Mouse (Mus musculus) hindbrain, embryonic 12.5 days (tissue): ENCODE data around the gene Dnah11. TPM values are rescaled to one million over a fixed set of nuclear protein-coding genes. Genes with fewer than 3 reads are reported as not detected.

ENCODE experiments used
- ATAC-seq: fragments of 200-750 bp; cut with Nextera tagmentation; 2 replicates; pipeline ENCODE4 v1.8.0; 2017; ENCODE audit warnings: moderate TSS enrichment; ENCODE audit not compliant: low FRiP score
- H3K27ac ChIP-seq: fragments of 300-500 bp; sonication (generic); 2 replicates; pipeline ENCODE4 v1.5.1; 2016; ENCODE audit warnings: mild to moderate bottlenecking
- H3K27me3 ChIP-seq: fragments of 300-500 bp; sonication (generic); 2 replicates; pipeline ENCODE4 v1.6.1; 2016; ENCODE audit warnings: mild to moderate bottlenecking
- H3K36me3 ChIP-seq: fragments of 300-500 bp; sonication (generic); 2 replicates; pipeline ENCODE4 v1.6.1; 2016; ENCODE audit warnings: mild to moderate bottlenecking
- H3K4me1 ChIP-seq: fragments of 300-500 bp; sonication (generic); 2 replicates; pipeline ENCODE4 v1.6.1; 2016
- H3K4me2 ChIP-seq: fragments of 300-500 bp; sonication (generic); replicated peaks from 2 replicates; pipeline ENCODE4 v1.6.1; 2016; ENCODE audit warnings: mild to moderate bottlenecking
- H3K4me3 ChIP-seq: fragments of 300-500 bp; sonication (generic); 2 replicates; pipeline ENCODE4 v1.5.1; 2016; ENCODE audit warnings: mild to moderate bottlenecking
- H3K9ac ChIP-seq: fragments of 300-500 bp; sonication (generic); 2 replicates; pipeline ENCODE4 v1.6.1; 2016; ENCODE audit warnings: mild to moderate bottlenecking, moderate library complexity
- H3K9me3 ChIP-seq: fragments of 300-500 bp; sonication (generic); replicated peaks from 2 replicates; pipeline ENCODE4 v1.6.1; 2016; ENCODE audit warnings: mild to moderate bottlenecking
- WGBS: fragments of 180-500 bp; shearing (Covaris S2); methylation state at CpG from one replicate; pipeline ENCODE4 v1.1.7; 2016; 5-methylcytosine and 5-hydroxymethylcytosine counted together
- polyA plus RNA-seq: library from polyadenylated mRNA; unstranded; fragments of >200 nt; fragmentation: Nextera tagmentation; extraction: Ambion mirVana; gene quantifications from 2 replicates; pipeline ENCODE4 v1.2.1, GENCODE M21; 2016

Gene Dnah11
- polyA plus RNA-seq, 1 experiment from 2014 or later = 0.27 TPM

- Histone ChIP-seq H3K4me2 (no peak overlapping the region), H3K27ac (no peak overlapping the region), H3K36me3 (no peaks in the 10 kb centered on the region; the same call in 1 of the 2 replicates), H3K4me3 (no peak overlapping the region), H3K27me3 (no peaks in the 10 kb centered on the region), H3K9me3 (no peaks in the 10 kb centered on the region), H3K9ac (no peak overlapping the region), H3K4me1 (no peaks in the 10 kb centered on the region)
- WGBS = 92% methylated on average over 2 of the region's 2 CpGs
- no peak for ATAC-seq
Measured at GRCm38 (mm10) chr12:117884627-117885026, 314.2 kb downstream of the Dnah11 start.

GRCm38 (mm10) chr12:117878341-117878740, 320.5 kb downstream of the Dnah11 start:
- no peaks in the 10 kb centered on the region for H3K27me3 ChIP-seq
- H3K36me3 ChIP-seq = peaks cover 13% of the 10 kb centered on the region
- ATAC-seq = no peak
- H3K9me3 ChIP-seq = no peaks in the 10 kb centered on the region
- no peaks in the 10 kb centered on the region for H3K4me1 ChIP-seq
- H3K4me3 ChIP-seq = no peak overlapping the region
- H3K27ac ChIP-seq = no peak overlapping the region
- H3K9ac ChIP-seq = no peak overlapping the region
- WGBS = 93% methylated on average over 13 of the region's 13 CpGs
- no peak overlapping the region for H3K4me2 ChIP-seq

GRCm38 (mm10) chr12:117872265-117872664, 326.6 kb downstream of the Dnah11 start:
- H3K4me3 ChIP-seq = no peak overlapping the region
- peaks cover 20% of the 10 kb centered on the region for H3K36me3 ChIP-seq
- no peaks in the 10 kb centered on the region for H3K9me3 ChIP-seq
- no peak overlapping the region for H3K9ac ChIP-seq
- no peaks in the 10 kb centered on the region for H3K27me3 ChIP-seq
- no peak for ATAC-seq
- H3K4me1 ChIP-seq = no peaks in the 10 kb centered on the region
- H3K4me2 ChIP-seq = no peak overlapping the region
- H3K27ac ChIP-seq = no peak overlapping the region
- 80% methylated on average over 5 of the region's 5 CpGs for whole genome bisulfite sequencing

- Histone ChIP-seq H3K9me3 (no peaks in the 10 kb centered on the region), H3K4me2 (no peak overlapping the region), H3K36me3 (peaks cover 7% of the 10 kb centered on the region; the same call in 1 of the 2 replicates), H3K4me3 (no peak overlapping the region), H3K4me1 (no peaks in the 10 kb centered on the region), H3K27ac (no peak overlapping the region), H3K9ac (no peak overlapping the region), H3K27me3 (no peaks in the 10 kb centered on the region)
- no peak for ATAC-seq
- 93% methylated on average over 4 of the region's 4 CpGs for WGBS
Measured at GRCm38 (mm10) chr12:117867708-117868564, 330.9 kb downstream of the Dnah11 start.

GRCm38 (mm10) chr12:117862655-117863054, 336.2 kb downstream of the Dnah11 start:
- Histone ChIP-seq H3K4me2 (no peak overlapping the region), H3K9ac (no peak overlapping the region), H3K27ac (no peak overlapping the region), H3K36me3 (no peaks in the 10 kb centered on the region), H3K4me3 (no peak overlapping the region), H3K9me3 (no peaks in the 10 kb centered on the region), H3K4me1 (no peaks in the 10 kb centered on the region), H3K27me3 (no peaks in the 10 kb centered on the region)
- no peak for ATAC-seq
- 84% methylated on average over 5 of the region's 5 CpGs for WGBS

GRCm38 (mm10) chr12:117861249-117861648, 337.6 kb downstream of the Dnah11 start:
- 89% methylated on average over 3 of the region's 3 CpGs for WGBS
- H3K9ac ChIP-seq = no peak overlapping the region
- H3K4me3 ChIP-seq = no peak overlapping the region
- H3K36me3 ChIP-seq = no peaks in the 10 kb centered on the region
- H3K4me1 ChIP-seq = no peaks in the 10 kb centered on the region
- no peaks in the 10 kb centered on the region for H3K27me3 ChIP-seq
- no peak for ATAC-seq
- H3K4me2 ChIP-seq = no peak overlapping the region
- no peaks in the 10 kb centered on the region for H3K9me3 ChIP-seq
- H3K27ac ChIP-seq = no peak overlapping the region

- Histone ChIP-seq H3K9me3 (no peaks in the 10 kb centered on the region), H3K36me3 (no peaks in the 10 kb centered on the region), H3K9ac (no peak overlapping the region), H3K27ac (no peak overlapping the region), H3K4me2 (no peak overlapping the region), H3K4me1 (no peaks in the 10 kb centered on the region), H3K4me3 (no peak overlapping the region), H3K27me3 (no peaks in the 10 kb centered on the region)
- ATAC-seq = no peak
- WGBS = 79% methylated on average over 7 of the region's 7 CpGs
Measured at GRCm38 (mm10) chr12:117860840-117861239, 338.0 kb downstream of the Dnah11 start.

- no peak for ATAC-seq
- WGBS = 91% methylated on average over 6 of the region's 6 CpGs
- no peak overlapping the region for H3K9ac ChIP-seq
Measured at GRCm38 (mm10) chr12:117857884-117858283, 341.0 kb downstream of the Dnah11 start.

GRCm38 (mm10) chr12:117857023-117857422, 341.8 kb downstream of the Dnah11 start:
- Histone ChIP-seq H3K4me2 (no peak overlapping the region), H3K9me3 (no peaks in the 10 kb centered on the region), H3K4me3 (no peak overlapping the region), H3K27ac (no peak overlapping the region), H3K4me1 (no peaks in the 10 kb centered on the region), H3K36me3 (no peaks in the 10 kb centered on the region), H3K9ac (no peak overlapping the region), H3K27me3 (no peaks in the 10 kb centered on the region)
- no peak for ATAC-seq
- WGBS = 83% methylated on average over 9 of the region's 9 CpGs

More at GRCm38 (mm10) chr12:117857884-117858283, 341.0 kb downstream of the Dnah11 start:
- Histone ChIP-seq H3K4me1 (no peaks in the 10 kb centered on the region), H3K4me3 (no peak overlapping the region), H3K9me3 (no peaks in the 10 kb centered on the region), H3K36me3 (no peaks in the 10 kb centered on the region), H3K27me3 (no peaks in the 10 kb centered on the region), H3K27ac (no peak overlapping the region), H3K4me2 (no peak overlapping the region)

GRCm38 (mm10) chr12:117853316-117853715, 345.5 kb downstream of the Dnah11 start:
- Histone ChIP-seq H3K9me3 (no peaks in the 10 kb centered on the region), H3K4me3 (no peak overlapping the region), H3K27ac (no peak overlapping the region), H3K9ac (no peak overlapping the region), H3K27me3 (no peaks in the 10 kb centered on the region), H3K4me1 (peaks cover 3% of the 10 kb centered on the region; the same call in 1 of the 2 replicates), H3K36me3 (no peaks in the 10 kb centered on the region), H3K4me2 (no peak overlapping the region)
- WGBS = 24% methylated on average over 6 of the region's 6 CpGs
- peak; percentile 50; the same call in 1 of the 2 replicates for ATAC-seq

- Histone ChIP-seq H3K27ac (no peak overlapping the region), H3K9me3 (no peaks in the 10 kb centered on the region), H3K4me3 (no peak overlapping the region), H3K36me3 (no peaks in the 10 kb centered on the region), H3K9ac (no peak overlapping the region), H3K4me2 (no peak overlapping the region), H3K27me3 (no peaks in the 10 kb centered on the region), H3K4me1 (peaks cover 3% of the 10 kb centered on the region; the same call in 1 of the 2 replicates)
- no peak for ATAC-seq
- WGBS = 30% methylated on average over 10 of the region's 10 CpGs
Measured at GRCm38 (mm10) chr12:117850472-117850871, 348.4 kb downstream of the Dnah11 start.

GRCm38 (mm10) chr12:117848621-117849020, 350.2 kb downstream of the Dnah11 start:
- WGBS = 94% methylated on average over 6 of the region's 6 CpGs
- Histone ChIP-seq H3K9ac (no peak overlapping the region), H3K9me3 (no peaks in the 10 kb centered on the region), H3K4me3 (no peak overlapping the region), H3K27me3 (no peaks in the 10 kb centered on the region), H3K4me2 (no peak overlapping the region), H3K27ac (no peak overlapping the region), H3K36me3 (no peaks in the 10 kb centered on the region), H3K4me1 (peaks cover 3% of the 10 kb centered on the region; the same call in 1 of the 2 replicates)
- no peak for ATAC-seq

GRCm38 (mm10) chr12:117844917-117845316, 353.9 kb downstream of the Dnah11 start:
- no peaks in the 10 kb centered on the region for H3K36me3 ChIP-seq
- peak overlapping the region; percentile 1; the same call in 1 of the 2 replicates for H3K4me3 ChIP-seq
- peak overlapping the region; percentile 91 for H3K4me2 ChIP-seq
- peaks cover 3% of the 10 kb centered on the region; the same call in 1 of the 2 replicates for H3K4me1 ChIP-seq
- H3K9me3 ChIP-seq = no peaks in the 10 kb centered on the region
- H3K27me3 ChIP-seq = 0 out of 2 replicates have a peak, but pooled peaks cover 8% of the 10 kb centered on the region
- no peak overlapping the region for H3K27ac ChIP-seq
- ATAC-seq = no peak
- H3K9ac ChIP-seq = no peak overlapping the region
- 26% methylated on average over 2 of the region's 2 CpGs for WGBS
